ENCODE assay signal across 9 mouse cellular contexts in the genomic region with DNA sequence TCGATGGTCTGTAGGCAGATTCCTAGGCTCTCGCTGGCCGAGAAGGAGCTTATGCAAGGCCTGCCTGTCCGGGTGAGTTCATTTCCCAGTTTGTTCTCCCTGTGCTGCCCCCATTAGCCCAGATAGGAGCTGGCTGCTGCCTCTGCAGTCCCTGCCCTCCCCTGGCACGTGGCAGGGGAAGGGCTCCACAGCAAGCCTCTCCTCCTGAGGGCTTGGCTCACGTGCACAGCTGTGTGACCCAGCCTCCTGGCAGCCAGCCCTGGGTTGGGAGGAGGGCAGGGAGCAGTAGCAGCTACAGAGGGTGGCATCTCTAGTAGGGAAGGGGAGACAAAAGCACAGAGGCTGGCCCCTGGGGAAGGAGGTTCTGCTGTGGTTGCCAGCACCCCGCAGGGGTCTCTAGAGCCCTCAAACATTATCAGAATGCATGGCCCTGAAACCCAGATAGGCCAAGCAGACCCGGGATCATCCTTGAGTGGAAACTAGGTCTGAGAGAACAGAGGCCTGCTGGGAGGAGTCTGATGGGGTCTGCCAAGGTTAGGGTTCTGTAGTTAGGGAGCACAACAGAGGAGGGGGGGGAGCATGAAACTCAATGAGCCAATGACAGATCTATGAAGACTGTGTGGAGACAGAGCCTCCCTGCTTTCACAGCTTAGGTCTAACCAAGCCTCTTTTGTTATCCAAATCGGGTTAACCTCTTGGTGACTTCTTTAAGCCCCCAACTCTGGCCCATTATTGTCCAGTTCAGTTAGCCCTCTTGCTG. TPM values are rescaled to one million over a fixed set of nuclear protein-coding genes. Genes with fewer than 3 reads are reported as not detected.
DNase-seq lines count a peak whose midpoint lies in the region; ATAC-seq and TF ChIP-seq lines count a peak whose summit lies in the region.
"Had no signal": no experiment of that assay in that cellular context is flagged by ENCODE, and none has a peak within 500 bp of the region (broad histone marks: within the 10 kb centered on the region; RNA-seq: fewer than 3 reads in every experiment).

No protein-coding gene starts in this region.

- peak; percentile 61 for ATAC-seq in forebrain, embryonic 14.5 days
- ATAC-seq in heart, embryonic 16.5 days (replicated peaks; ENCODE audit: extremely low read depth, insufficient read depth, low FRiP score), result peak; percentile 85
- peak; percentile 67 for ATAC-seq in lung, postnatal 0 days
- no peak for ATAC-seq in erythroblast, adult 5-6 weeks (replicated peaks; ENCODE audit: low FRiP score, poor library complexity, severe bottlenecking)

- H3K4me2 ChIP-seq in forebrain, embryonic 14.5 days (ENCODE audit: low read length), result no peak overlapping the region
- H3K4me2 ChIP-seq in heart, embryonic 16.5 days (ENCODE audit: low read depth, low read length), result no peak overlapping the region
- peak overlapping the region; percentile 25; the same call in 1 of the 2 replicates for H3K4me2 ChIP-seq in lung, postnatal 0 days (replicated peaks; ENCODE audit: low read depth, low read length)

- H3K27me3 ChIP-seq in forebrain, embryonic 14.5 days (replicated peaks; ENCODE audit: control insufficient read depth, insufficient read depth, low read length), result no peaks in the 10 kb centered on the region
- no peaks in the 10 kb centered on the region for H3K27me3 ChIP-seq in heart, embryonic 16.5 days (ENCODE audit: control insufficient read depth, insufficient read depth, low read length)
- no peaks in the 10 kb centered on the region for H3K27me3 ChIP-seq in lung, postnatal 0 days (replicated peaks; ENCODE audit: insufficient read depth, low read length)

- H3K27ac ChIP-seq in forebrain, embryonic 14.5 days (ENCODE audit: low read depth, low read length), result peak overlapping the region; percentile 70
- H3K27ac ChIP-seq in heart, embryonic 16.5 days (ENCODE audit: low read length), result peak overlapping the region; percentile 91
- peak overlapping the region; percentile 95 for H3K27ac ChIP-seq in lung, postnatal 0 days (ENCODE audit: low read length)
- H3K27ac ChIP-seq: macrophage had no signal

- peaks cover 56% of the 10 kb centered on the region for H3K36me3 ChIP-seq in forebrain, embryonic 14.5 days (ENCODE audit: control insufficient read depth, insufficient read depth, low read length)
- peaks cover 33% of the 10 kb centered on the region for H3K36me3 ChIP-seq in heart, embryonic 16.5 days (ENCODE audit: control insufficient read depth, insufficient read depth)
- H3K36me3 ChIP-seq in lung, postnatal 0 days (ENCODE audit: insufficient read depth, low read length), result peaks cover 44% of the 10 kb centered on the region

- WGBS in forebrain, embryonic 14.5 days, result 56% methylated on average over 9 of the region's 9 CpGs
- 56% methylated on average over 9 of the region's 9 CpGs for WGBS in heart, embryonic 16.5 days
- 56% methylated on average over 9 of the region's 9 CpGs for WGBS in lung, postnatal 0 days

- H3K4me3 ChIP-seq in forebrain, embryonic 14.5 days (ENCODE audit: low read depth, low read length), result no peak overlapping the region
- H3K4me3 ChIP-seq in heart, embryonic 16.5 days (ENCODE audit: low read length), result no peak overlapping the region
- no peak overlapping the region for H3K4me3 ChIP-seq in lung, postnatal 0 days (ENCODE audit: low read depth, low read length)

- TF ChIP-seq CTCF in lung, postnatal 0 days (IDR thresholded peaks at IDR 0.05), result peak; percentile 39

- no peak overlapping the region for H3K9ac ChIP-seq in forebrain, embryonic 14.5 days (ENCODE audit: low read length)
- H3K9ac ChIP-seq in heart, embryonic 16.5 days (ENCODE audit: low read length), result peak overlapping the region; percentile 57
- H3K9ac ChIP-seq in lung, postnatal 0 days (replicated peaks; ENCODE audit: low read depth), result peak overlapping the region; percentile 2; the same call in 1 of the 2 replicates

- DNase-seq in thymus, adult 18-20 months, result peak; percentile 29 to 36
- DNase-seq in thymus, postnatal 4 days, result no peak
- DNase-seq in forebrain, embryonic 14.5 days (ENCODE audit: low spot score), result peak; percentile 65
- DNase-seq in kidney, postnatal 14 days, result peak; percentile 92
- DNase-seq in lung, postnatal 0 days (ENCODE audit: low spot score), result peak; percentile 88
- DNase-seq in right cerebral cortex, adult 2 months (ENCODE audit: low spot score in 2 of 2), result peak; percentile 74 to 78

- H3K9me3 ChIP-seq in forebrain, embryonic 14.5 days (replicated peaks; ENCODE audit: control insufficient read depth, low read length), result no peaks in the 10 kb centered on the region
- H3K9me3 ChIP-seq in heart, embryonic 16.5 days (replicated peaks; ENCODE audit: control insufficient read depth, low read length), result no peaks in the 10 kb centered on the region
- H3K9me3 ChIP-seq in lung, postnatal 0 days (ENCODE audit: low read length), result no peaks in the 10 kb centered on the region

- peaks cover 30% of the 10 kb centered on the region for H3K4me1 ChIP-seq in forebrain, embryonic 14.5 days (ENCODE audit: control insufficient read depth, insufficient read depth, low read length)
- peaks cover 57% of the 10 kb centered on the region for H3K4me1 ChIP-seq in heart, embryonic 16.5 days (ENCODE audit: control insufficient read depth, insufficient read depth, low read length)
- H3K4me1 ChIP-seq in lung, postnatal 0 days (ENCODE audit: insufficient read depth, low read depth, low read length), result peaks cover 40% of the 10 kb centered on the region

- peak; percentile 76 for TF ChIP-seq EP300 in lung, postnatal 0 days (IDR thresholded peaks at IDR 0.05)

RNA-seq across cellular contexts. Expression of a gene that starts 10.0 kb away (rescaled TPM):
- polyA plus RNA-seq in forebrain, embryonic 14.5 days (2014; fragmentation: Nextera tagmentation; extraction: Ambion mirVana), result 16.1 and 24.6 TPM in 2 replicates
- 18.4 and 18.6 TPM in 2 replicates for polyA plus RNA-seq in heart, embryonic 16.5 days (2015; fragmentation: Nextera tagmentation; extraction: Ambion mirVana)
- polyA plus RNA-seq in lung, postnatal 0 days (2015; fragmentation: Nextera tagmentation; extraction: Ambion mirVana), result 36.3 and 36.6 TPM in 2 replicates
- 0.19 and 0.63 TPM in 2 replicates for total RNA-seq in erythroblast, adult 5-6 weeks (2015; ENCODE audit: low replicate concordance)
- total RNA-seq in erythroblast, adult 5-6 weeks (2017; ENCODE audit: low replicate concordance), result 1.3 and 1.5 TPM in 2 replicates

RNA-seq across cellular contexts. Expression of a gene that starts 22.8 kb away (rescaled TPM):
- 49.3 and 54.5 TPM in 2 replicates for polyA plus RNA-seq in forebrain, embryonic 14.5 days (2014; fragmentation: Nextera tagmentation; extraction: Ambion mirVana)
- polyA plus RNA-seq in heart, embryonic 16.5 days (2015; fragmentation: Nextera tagmentation; extraction: Ambion mirVana), result 5.7 TPM in 2 replicates
- 7.8 and 9.7 TPM in 2 replicates for polyA plus RNA-seq in lung, postnatal 0 days (2015; fragmentation: Nextera tagmentation; extraction: Ambion mirVana)
- not detected in 2 replicates for total RNA-seq in erythroblast, adult 5-6 weeks (2015; ENCODE audit: low replicate concordance)
- total RNA-seq in erythroblast, adult 5-6 weeks (2017; ENCODE audit: low replicate concordance), result not detected in 2 replicates

RNA-seq across cellular contexts. Expression of a gene that starts 36.5 kb away (rescaled TPM):
- polyA plus RNA-seq in forebrain, embryonic 14.5 days (2014; fragmentation: Nextera tagmentation; extraction: Ambion mirVana), result 8.7 and 11.3 TPM in 2 replicates
- 9.9 and 12.9 TPM in 2 replicates for polyA plus RNA-seq in heart, embryonic 16.5 days (2015; fragmentation: Nextera tagmentation; extraction: Ambion mirVana)
- polyA plus RNA-seq in lung, postnatal 0 days (2015; fragmentation: Nextera tagmentation; extraction: Ambion mirVana), result 12.9 and 13.1 TPM in 2 replicates
- total RNA-seq in erythroblast, adult 5-6 weeks (2015; ENCODE audit: low replicate concordance), result 16.5 and 18.3 TPM in 2 replicates
- total RNA-seq in erythroblast, adult 5-6 weeks (2017; ENCODE audit: low replicate concordance), result 3.1 and 7.1 TPM in 2 replicates

RNA-seq across cellular contexts. Expression of a gene that starts 41.5 kb away (rescaled TPM):
- 3.2 and 3.7 TPM in 2 replicates for polyA plus RNA-seq in forebrain, embryonic 14.5 days (2014; fragmentation: Nextera tagmentation; extraction: Ambion mirVana)
- 1.8 and 2.6 TPM in 2 replicates for polyA plus RNA-seq in heart, embryonic 16.5 days (2015; fragmentation: Nextera tagmentation; extraction: Ambion mirVana)
- 2.3 TPM in 2 replicates for polyA plus RNA-seq in lung, postnatal 0 days (2015; fragmentation: Nextera tagmentation; extraction: Ambion mirVana)
- not detected in 2 replicates for total RNA-seq in erythroblast, adult 5-6 weeks (2015; ENCODE audit: low replicate concordance)
- total RNA-seq in erythroblast, adult 5-6 weeks (2017; ENCODE audit: low replicate concordance), result 0.70 and 4.0 TPM in 2 replicates

RNA-seq across cellular contexts. Expression of a gene that starts 49.2 kb away (rescaled TPM):
- 0.99 and 1.5 TPM in 2 replicates for polyA plus RNA-seq in forebrain, embryonic 14.5 days (2014; fragmentation: Nextera tagmentation; extraction: Ambion mirVana)
- 1.7 and 2.0 TPM in 2 replicates for polyA plus RNA-seq in heart, embryonic 16.5 days (2015; fragmentation: Nextera tagmentation; extraction: Ambion mirVana)
- 17.1 and 18.7 TPM in 2 replicates for polyA plus RNA-seq in lung, postnatal 0 days (2015; fragmentation: Nextera tagmentation; extraction: Ambion mirVana)
- 4.2 TPM in 1 of 2 replicates, not detected in the other for total RNA-seq in erythroblast, adult 5-6 weeks (2015; ENCODE audit: low replicate concordance)
- not detected in 2 replicates for total RNA-seq in erythroblast, adult 5-6 weeks (2017; ENCODE audit: low replicate concordance)
- polyA plus RNA-seq: macrophage had no signal
